Mouse (Mus musculus) A20 (cell line): ENCODE measurements around the gene Armc9.
A peak's percentile ranks its signal among the peaks of the same experiment; 100 is the strongest.

Experiments used
- DNase-seq: peaks from one replicate; pipeline ENCODE4 v3.0.0-alpha.2; 2011; ENCODE audit warnings: low read depth, low spot score

The Armc9 gene

GRCm38 (mm10) chr1:86311467-86312005, 157.0 kb downstream of the Armc9 start:
- DNase-seq = no peak

- no peak for DNase-seq
These were observed 157.7 kb downstream of the Armc9 start for GRCm38 (mm10) chr1:86312269-86312668.

- DNase-seq = no peak
These were observed 158.7 kb downstream of the Armc9 start for GRCm38 (mm10) chr1:86313096-86313771.

- DNase-seq = peak; percentile 44
These were observed 159.2 kb downstream of the Armc9 start for GRCm38 (mm10) chr1:86313772-86314125.

- DNase-seq = no peak
These were observed 166.3 kb downstream of the Armc9 start for GRCm38 (mm10) chr1:86320822-86321413.
